In the genomic region with DNA sequence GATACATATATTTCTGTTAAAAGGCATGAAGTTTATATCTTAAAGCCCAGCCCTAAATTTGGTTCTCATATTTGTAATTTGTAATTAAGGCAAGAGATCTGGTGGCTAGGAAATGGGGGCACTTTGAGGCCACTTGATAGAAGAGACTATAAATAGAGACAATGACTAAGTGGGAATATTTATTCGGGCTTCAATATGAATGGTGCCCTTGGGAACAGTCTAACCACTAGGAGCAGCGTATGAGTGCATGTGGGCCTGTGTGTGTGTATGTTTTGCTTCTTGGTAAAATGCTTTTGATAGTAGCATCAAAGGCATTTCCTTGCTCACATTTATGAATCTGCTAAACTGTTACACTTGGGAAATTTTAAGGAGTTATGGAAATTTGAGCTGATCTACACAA, we compare ENCODE assay signal across 22 mouse cellular contexts. TPM values are rescaled to one million over a fixed set of nuclear protein-coding genes. Genes with fewer than 3 reads are reported as not detected.
DNase-seq lines count a peak whose midpoint lies in the region; ATAC-seq and TF ChIP-seq lines count a peak whose summit lies in the region.
"Had no signal": no experiment of that assay in that cellular context is flagged by ENCODE, and none has a peak within 500 bp of the region (broad histone marks: within the 10 kb centered on the region; RNA-seq: fewer than 3 reads in every experiment).

No protein-coding gene starts in this region.

- no peak overlapping the region for H3K27ac ChIP-seq in heart, adult 2 months
- no peak overlapping the region for H3K27ac ChIP-seq in intestine, postnatal 0 days (ENCODE audit: low read depth, low read length)
- H3K27ac ChIP-seq in intestine, embryonic 15.5 days, result no peak overlapping the region
- peak overlapping the region; percentile 85 for H3K27ac ChIP-seq in liver, postnatal 0 days (ENCODE audit: low read depth)
- no peak overlapping the region for H3K27ac ChIP-seq in liver, embryonic 12.5 days
- H3K27ac ChIP-seq: embryonic facial prominence, embryonic 10.5 days; embryonic facial prominence, embryonic 12.5 days; forebrain, embryonic 13.5 days; forebrain, embryonic 15.5 days had no signal

- no peak overlapping the region for H3K9ac ChIP-seq in heart, adult 2 months (ENCODE audit: low read depth, low read length)
- no peak overlapping the region for H3K9ac ChIP-seq in intestine, postnatal 0 days (ENCODE audit: low read depth, low read length)
- no peak overlapping the region for H3K9ac ChIP-seq in intestine, embryonic 15.5 days
- H3K9ac ChIP-seq in liver, postnatal 0 days (replicated peaks), result no peak overlapping the region
- no peak overlapping the region for H3K9ac ChIP-seq in liver, embryonic 12.5 days
- H3K9ac ChIP-seq: embryonic facial prominence, embryonic 12.5 days; forebrain, embryonic 13.5 days; forebrain, embryonic 15.5 days had no signal

- TF ChIP-seq CTCF in heart, adult 2 months (IDR thresholded peaks at IDR 0.05), result peak; percentile 12; the same call in 1 of the 2 replicates
- TF ChIP-seq CTCF in intestine, postnatal 0 days (IDR thresholded peaks at IDR 0.05; ENCODE audit: low read depth), result peak; percentile 21
- no peak for TF ChIP-seq CTCF in liver, postnatal 0 days (IDR thresholded peaks at IDR 0.05; ENCODE audit: low read depth)

- no peaks in the 10 kb centered on the region for H3K4me1 ChIP-seq in heart, adult 2 months (ENCODE audit: control insufficient read depth, insufficient read depth, low read length)
- no peaks in the 10 kb centered on the region for H3K4me1 ChIP-seq in intestine, postnatal 0 days (replicated peaks; ENCODE audit: control insufficient read depth, insufficient read depth, low read length)
- no peaks in the 10 kb centered on the region for H3K4me1 ChIP-seq in intestine, embryonic 15.5 days (replicated peaks)
- no peaks in the 10 kb centered on the region; the same call in 1 of the 2 replicates for H3K4me1 ChIP-seq in liver, postnatal 0 days (ENCODE audit: insufficient read depth)
- no peaks in the 10 kb centered on the region for H3K4me1 ChIP-seq in liver, embryonic 12.5 days
- H3K4me1 ChIP-seq: embryonic facial prominence, embryonic 10.5 days; embryonic facial prominence, embryonic 12.5 days; forebrain, embryonic 13.5 days; forebrain, embryonic 15.5 days had no signal

- H3K79me2 ChIP-seq in heart, adult 2 months (replicated peaks; ENCODE audit: control insufficient read depth, insufficient read depth, low read length), result no peaks in the 10 kb centered on the region

- TF ChIP-seq EP300 in heart, adult 2 months (IDR thresholded peaks at IDR 0.05; ENCODE audit: insufficient read depth, low read depth, low read length), result no peak
- TF ChIP-seq EP300 in liver, postnatal 0 days (IDR thresholded peaks at IDR 0.05; ENCODE audit: low read depth), result no peak

- no peaks in the 10 kb centered on the region for H3K27me3 ChIP-seq in heart, adult 2 months (ENCODE audit: control insufficient read depth, insufficient read depth, low read length)
- H3K27me3 ChIP-seq in intestine, postnatal 0 days (replicated peaks; ENCODE audit: control insufficient read depth, insufficient read depth, low read length), result no peaks in the 10 kb centered on the region
- no peaks in the 10 kb centered on the region for H3K27me3 ChIP-seq in intestine, embryonic 15.5 days (replicated peaks)
- no peaks in the 10 kb centered on the region for H3K27me3 ChIP-seq in liver, postnatal 0 days (ENCODE audit: insufficient read depth, low read length)
- no peaks in the 10 kb centered on the region for H3K27me3 ChIP-seq in liver, embryonic 12.5 days (replicated peaks)
- H3K27me3 ChIP-seq: embryonic facial prominence, embryonic 12.5 days; forebrain, embryonic 13.5 days; forebrain, embryonic 15.5 days; Patski had no signal

- intact Hi-C loops in heart, adult 2 months (cut with DNase I), result no loop called here

- DNase-seq in heart, adult 2 months, result no peak
- DNase-seq in heart, adult 11 months, result no peak
- DNase-seq in liver, postnatal 0 days, result no peak
- peak; percentile 3 for DNase-seq in 3T3-L1 (ENCODE audit: low read depth, low spot score)
- DNase-seq in frontal cortex, postnatal 25 days (ENCODE audit: low spot score in 2 of 2), result no peak
- DNase-seq: adrenal gland, adult 8-10 months; adrenal gland, postnatal 14 days; adrenal gland, postnatal 36 days; cerebellum, adult 11-12 months; cerebellum, adult 2 months; cerebellum, adult 9-10 months; cerebellum, postnatal 10 days; cerebellum, postnatal 25 days had no signal

- no peak for ATAC-seq in intestine, postnatal 0 days
- ATAC-seq in intestine, embryonic 15.5 days, result no peak
- ATAC-seq in liver, postnatal 0 days, result no peak
- no peak for ATAC-seq in liver, embryonic 12.5 days
- ATAC-seq: activated CD4-positive, CD25-positive, alpha-beta regulatory T cell, adult 4 months; forebrain, embryonic 13.5 days; forebrain, embryonic 15.5 days; Patski had no signal

- no peak for TF ChIP-seq POLR2A in heart, adult 2 months (IDR thresholded peaks at IDR 0.05; ENCODE audit: insufficient read depth, low read depth, low read length)

- no peak overlapping the region for H3K4me3 ChIP-seq in heart, adult 2 months
- H3K4me3 ChIP-seq in intestine, postnatal 0 days (ENCODE audit: low read depth, low read length), result no peak overlapping the region
- no peak overlapping the region for H3K4me3 ChIP-seq in intestine, embryonic 15.5 days (replicated peaks)
- H3K4me3 ChIP-seq in liver, postnatal 0 days (ENCODE audit: low read depth, low read length), result no peak overlapping the region
- no peak overlapping the region for H3K4me3 ChIP-seq in liver, embryonic 12.5 days
- H3K4me3 ChIP-seq: embryonic facial prominence, embryonic 10.5 days; embryonic facial prominence, embryonic 12.5 days; forebrain, embryonic 13.5 days; forebrain, embryonic 15.5 days had no signal

- no peaks in the 10 kb centered on the region for H3K36me3 ChIP-seq in heart, adult 2 months (ENCODE audit: control insufficient read depth, insufficient read depth, low read length)
- H3K36me3 ChIP-seq in intestine, postnatal 0 days (ENCODE audit: control insufficient read depth, insufficient read depth), result no peaks in the 10 kb centered on the region
- no peaks in the 10 kb centered on the region for H3K36me3 ChIP-seq in intestine, embryonic 15.5 days
- H3K36me3 ChIP-seq in liver, postnatal 0 days (replicated peaks; ENCODE audit: insufficient read depth, low read length), result no peaks in the 10 kb centered on the region
- H3K36me3 ChIP-seq in liver, embryonic 12.5 days, result no peaks in the 10 kb centered on the region
- H3K36me3 ChIP-seq: embryonic facial prominence, embryonic 10.5 days; embryonic facial prominence, embryonic 12.5 days; forebrain, embryonic 15.5 days had no signal

- H3K4me2 ChIP-seq in intestine, postnatal 0 days (replicated peaks; ENCODE audit: low read depth), result no peak overlapping the region
- no peak overlapping the region for H3K4me2 ChIP-seq in intestine, embryonic 15.5 days (replicated peaks)
- H3K4me2 ChIP-seq in liver, postnatal 0 days (ENCODE audit: low read depth, low read length), result no peak overlapping the region
- no peak overlapping the region for H3K4me2 ChIP-seq in liver, embryonic 12.5 days
- H3K4me2 ChIP-seq: embryonic facial prominence, embryonic 12.5 days; forebrain, embryonic 13.5 days; forebrain, embryonic 15.5 days had no signal

- H3K9me3 ChIP-seq in intestine, postnatal 0 days (ENCODE audit: control insufficient read depth), result no peaks in the 10 kb centered on the region
- no peaks in the 10 kb centered on the region for H3K9me3 ChIP-seq in intestine, embryonic 15.5 days
- H3K9me3 ChIP-seq in liver, postnatal 0 days (ENCODE audit: low read length), result no peaks in the 10 kb centered on the region
- no peaks in the 10 kb centered on the region for H3K9me3 ChIP-seq in liver, embryonic 12.5 days (replicated peaks)
- H3K9me3 ChIP-seq: embryonic facial prominence, embryonic 10.5 days; embryonic facial prominence, embryonic 12.5 days; forebrain, embryonic 13.5 days; forebrain, embryonic 15.5 days had no signal

- 8% methylated on average over 2 of the region's 2 CpGs for WGBS in heart, adult 2 months
- 66% methylated on average over 2 of the region's 2 CpGs for WGBS in intestine, postnatal 0 days
- WGBS in intestine, embryonic 15.5 days, result 65% methylated on average over 2 of the region's 2 CpGs
- WGBS in liver, postnatal 0 days (ENCODE audit: insufficient replicate concordance), result 55% methylated on average over 2 of the region's 2 CpGs
- 57% methylated on average over 2 of the region's 2 CpGs for WGBS in liver, embryonic 12.5 days (ENCODE audit: insufficient replicate concordance)

RNA-seq across cellular contexts. Expression of a gene that starts 56.4 kb away (rescaled TPM):
- 1 to 10 TPM; 4.3 to 4.5 TPM for total RNA-seq in heart, adult 2 months (2021)
- polyA plus RNA-seq in heart, adult 2 months (2012; rRNA removed), result 0.94 and 2.2 TPM in 2 replicates
- polyA plus RNA-seq in intestine, postnatal 0 days (2015; fragmentation: Nextera tagmentation; extraction: Ambion mirVana), result 6.5 and 7.5 TPM in 2 replicates
- 9.5 and 12.8 TPM in 2 replicates for polyA plus RNA-seq in intestine, embryonic 15.5 days (2015; fragmentation: Nextera tagmentation; extraction: Ambion mirVana)
- 3.8 and 4.6 TPM in 2 replicates for polyA plus RNA-seq in liver, postnatal 0 days (2015; fragmentation: Nextera tagmentation; extraction: Ambion mirVana)
- 5.6 and 5.7 TPM in 2 replicates for polyA plus RNA-seq in liver, embryonic 12.5 days (2016; fragmentation: Nextera tagmentation; extraction: Ambion mirVana)
